23 mouse cellular contexts compared by ENCODE assay signal in genomic region chr6:121401826-121402660, GRCm38 (mm10). TPM values are rescaled to one million over a fixed set of nuclear protein-coding genes. Genes with fewer than 3 reads are reported as not detected.
DNase-seq lines count a peak whose midpoint lies in the region; ATAC-seq and TF ChIP-seq lines count a peak whose summit lies in the region.
"Had no signal": no experiment of that assay in that cellular context is flagged by ENCODE, and none has a peak within 500 bp of the region (broad histone marks: within the 10 kb centered on the region; RNA-seq: fewer than 3 reads in every experiment).

No protein-coding gene starts in this region.

- no peak overlapping the region; the same call in 1 of the 2 replicates for H3K27ac ChIP-seq in forebrain, embryonic 13.5 days
- H3K27ac ChIP-seq in hindbrain, postnatal 0 days: peak overlapping the region; percentile 64; the same call in 1 of the 2 replicates
- H3K27ac ChIP-seq in neural tube, embryonic 13.5 days (replicated peaks): peak overlapping the region; percentile 86
- H3K27ac ChIP-seq: heart, embryonic 13.5 days; macrophage had no signal

- H3K9ac ChIP-seq in forebrain, embryonic 13.5 days: no peak overlapping the region
- H3K9ac ChIP-seq in hindbrain, postnatal 0 days (replicated peaks; ENCODE audit: low read length): no peak overlapping the region
- 0 out of 2 replicates have a peak overlapping the region, but pooled peaks have one; percentile 12 for H3K9ac ChIP-seq in neural tube, embryonic 13.5 days
- H3K9ac ChIP-seq: heart, embryonic 13.5 days; liver, postnatal 0 days had no signal

- H3K9me3 ChIP-seq in forebrain, embryonic 13.5 days (replicated peaks): no peaks in the 10 kb centered on the region
- no peaks in the 10 kb centered on the region for H3K9me3 ChIP-seq in hindbrain, postnatal 0 days (ENCODE audit: low read length)
- H3K9me3 ChIP-seq in neural tube, embryonic 13.5 days: no peaks in the 10 kb centered on the region; the same call in 1 of the 2 replicates
- H3K9me3 ChIP-seq: heart, embryonic 13.5 days had no signal

- no peak overlapping the region for H3K4me3 ChIP-seq in forebrain, embryonic 13.5 days
- no peak overlapping the region for H3K4me3 ChIP-seq in hindbrain, postnatal 0 days (ENCODE audit: low read length)
- H3K4me3 ChIP-seq in neural tube, embryonic 13.5 days: no peak overlapping the region
- no peak overlapping the region for H3K4me3 ChIP-seq in lung, adult 2 months (replicated peaks; ENCODE audit: extremely low read depth, low read depth, low read length)
- H3K4me3 ChIP-seq: erythroblast, embryonic 14.5 days; heart, embryonic 13.5 days; layer of hippocampus, adult 2 months had no signal

- no peak for TF ChIP-seq CTCF in hindbrain, postnatal 0 days (IDR thresholded peaks at IDR 0.05; ENCODE audit: low read depth)
- no peak for TF ChIP-seq CTCF in lung, adult 2 months (IDR thresholded peaks at IDR 0.05; ENCODE audit: insufficient read depth, low read length)

- no peak overlapping the region for H3K4me2 ChIP-seq in forebrain, embryonic 13.5 days
- H3K4me2 ChIP-seq in hindbrain, postnatal 0 days (ENCODE audit: low read depth, low read length): no peak overlapping the region
- no peak overlapping the region for H3K4me2 ChIP-seq in neural tube, embryonic 13.5 days
- H3K4me2 ChIP-seq: heart, embryonic 13.5 days had no signal

- H3K27me3 ChIP-seq in forebrain, embryonic 13.5 days: no peaks in the 10 kb centered on the region
- no peaks in the 10 kb centered on the region for H3K27me3 ChIP-seq in hindbrain, postnatal 0 days (ENCODE audit: insufficient read depth, low read length)
- H3K27me3 ChIP-seq in neural tube, embryonic 13.5 days: no peaks in the 10 kb centered on the region

- no peak for TF ChIP-seq POLR2A in lung, adult 2 months (IDR thresholded peaks at IDR 0.05; ENCODE audit: borderline replicate concordance, extremely low read depth, low read depth, low read length)

- peaks cover 7% of the 10 kb centered on the region; the same call in 1 of the 2 replicates for H3K4me1 ChIP-seq in forebrain, embryonic 13.5 days
- peaks cover 5% of the 10 kb centered on the region; the same call in 1 of the 2 replicates for H3K4me1 ChIP-seq in hindbrain, postnatal 0 days (ENCODE audit: insufficient read depth, low read length)
- H3K4me1 ChIP-seq in neural tube, embryonic 13.5 days (replicated peaks): peaks cover 30% of the 10 kb centered on the region
- H3K4me1 ChIP-seq in lung, adult 2 months (ENCODE audit: control insufficient read depth, insufficient read depth, low read length): no peaks in the 10 kb centered on the region

- peak; percentile 2 for DNase-seq in gastrocnemius, postnatal 10 days
- no peak for DNase-seq in gastrocnemius, adult 8-10 months (ENCODE audit: low spot score in 2 of 2)
- DNase-seq in hindbrain, postnatal 0 days (ENCODE audit: low spot score): peak; percentile 30
- DNase-seq in ovary, postnatal 14 days (ENCODE audit: low spot score): no peak
- no peak for DNase-seq in cerebellum, adult 11 months
- no peak for DNase-seq in lung, adult 2 months
- DNase-seq: adrenal gland, postnatal 10 days; cerebellum, adult 18-20 months; heart, postnatal 36 days; kidney, postnatal 10 days; liver; liver, postnatal 0 days; spleen, adult 18-20 months; thymus, postnatal 36 days had no signal

- whole genome bisulfite sequencing in forebrain, embryonic 13.5 days: 72% methylated on average over 14 of the region's 14 CpGs
- WGBS in hindbrain, postnatal 0 days: 69% methylated on average over 14 of the region's 14 CpGs
- 73% methylated on average over 14 of the region's 14 CpGs for WGBS in neural tube, embryonic 13.5 days
- 81% methylated on average over 14 of the region's 14 CpGs for WGBS in lung, adult 2 months

- no peaks in the 10 kb centered on the region for H3K36me3 ChIP-seq in forebrain, embryonic 13.5 days (ENCODE audit: poor library complexity, severe bottlenecking)
- no peaks in the 10 kb centered on the region for H3K36me3 ChIP-seq in hindbrain, postnatal 0 days (ENCODE audit: insufficient read depth, low read length)
- 0 out of 2 replicates have a peak, but pooled peaks cover 7% of the 10 kb centered on the region for H3K36me3 ChIP-seq in neural tube, embryonic 13.5 days
- H3K36me3 ChIP-seq: heart, embryonic 13.5 days had no signal

- peak; percentile 41 for ATAC-seq in forebrain, embryonic 13.5 days
- ATAC-seq in hindbrain, postnatal 0 days: peak; percentile 79
- ATAC-seq in neural tube, embryonic 13.5 days (ENCODE audit: low read depth): peak; percentile 74
- ATAC-seq: intestine, postnatal 0 days had no signal

RNA-seq across cellular contexts. Expression of gene Slc6a12, which starts 59.2 kb away (rescaled TPM):
- under 1 TPM; 0.40 to 0.59 TPM for total RNA-seq in gastrocnemius, postnatal 10 days (2021)
- under 1 TPM; 0.16 to 0.53 (median 0.26) TPM for total RNA-seq in gastrocnemius, adult 8-10 months (2022)
- 0.35 and 0.64 TPM in 2 replicates for polyA plus RNA-seq in forebrain, embryonic 13.5 days (2015; fragmentation: Nextera tagmentation; extraction: Ambion mirVana)
- 7.1 and 12.8 TPM in 2 replicates for total RNA-seq in hindbrain, postnatal 0 days (2014; rRNA removed)
- 5.7 and 5.9 TPM in 2 replicates for polyA plus RNA-seq in hindbrain, postnatal 0 days (2015; fragmentation: Nextera tagmentation; extraction: Ambion mirVana)
- 0.63 and 0.89 TPM in 2 replicates for polyA plus RNA-seq in neural tube, embryonic 13.5 days (2015; fragmentation: Nextera tagmentation; extraction: Ambion mirVana)
- 0.54 and 0.66 TPM in 2 replicates for polyA plus RNA-seq in lung, adult 2 months (2012; rRNA removed)
- total RNA-seq: common myeloid progenitor, adult 5-6 weeks; heart, postnatal 36 days had no signal
- polyA plus RNA-seq: embryonic facial prominence, embryonic 11.5 days; erythroblast, embryonic 14.5 days; heart, embryonic 13.5 days; macrophage had no signal

Comparison
In these comparisons a context has a peak if more than half of its experiments do, and no peak if none do; other contexts are left out.
1. DNase-seq: peak in gastrocnemius, postnatal 10 days (single experiment) and hindbrain, postnatal 0 days (single experiment); none in gastrocnemius, adult 8-10 months (0 of 2), ovary, postnatal 14 days (single experiment), cerebellum, adult 11 months (single experiment) and lung, adult 2 months (single experiment).
2. Peak in every context shown above with its lines, with median percentiles within 50 percentile points of each other: ATAC-seq.